Mouse (Mus musculus): ENCODE data around the gene Zfp953.
A peak's percentile ranks its signal among the peaks of the same experiment; 100 is the strongest.
"Not testable (repeated sequence)": the region's sequence is repeated elsewhere in the genome, so short reads cannot be mapped to it uniquely, and the experiment has no call there.

Zfp953 gene

GRCm38 (mm10) chr13:67360131-67360744, at the start of gene Zfp953, which contains the start of gene Gm28044:
Gene Zfp953 (minus strand): TSS chr13:67360605.
Gene Gm28044 (minus strand): TSS chr13:67360536.
- ATAC-seq (ENCODE audit: insufficient number of reproducible peaks, low FRiP score, low TSS enrichment): peak; percentile 90

- peak; percentile 96 for ATAC-seq (ENCODE audit: insufficient number of reproducible peaks, low FRiP score, low TSS enrichment)
Observed at GRCm38 (mm10) chr13:67399183-67399903, 38.9 kb upstream of the Zfp953 start, which contains the start of gene Zfp429. Gene Zfp429 (minus strand): TSS chr13:67399819.

GRCm38 (mm10) chr13:67376255-67376654, 15.8 kb upstream of the Zfp953 start:
- ATAC-seq (ENCODE audit: insufficient number of reproducible peaks, low FRiP score, low TSS enrichment): not testable (repeated sequence)

- peak; percentile 79 for ATAC-seq (ENCODE audit: insufficient number of reproducible peaks, low FRiP score, low TSS enrichment)
Observed at GRCm38 (mm10) chr13:67375050-67375911, 14.9 kb upstream of the Zfp953 start, which contains the start of the genes Gm28041 and Zfp456. Gene Gm28041 (minus strand): TSS chr13:67375733. Gene Zfp456 (minus strand): TSS chr13:67375810.

GRCm38 (mm10) chr13:67351854-67352253, 8.6 kb downstream of the Zfp953 start:
- no peak for ATAC-seq (ENCODE audit: insufficient number of reproducible peaks, low FRiP score, low TSS enrichment)

- no peak for ATAC-seq (ENCODE audit: insufficient number of reproducible peaks, low FRiP score, low TSS enrichment)
Observed at GRCm38 (mm10) chr13:67343422-67343821, 17.0 kb downstream of the Zfp953 start.

- 0 out of 2 replicates have a peak, but pooled peaks have one; percentile 11 for ATAC-seq (ENCODE audit: insufficient number of reproducible peaks, low FRiP score, low TSS enrichment)
Observed at GRCm38 (mm10) chr13:67332877-67333276, 27.5 kb downstream of the Zfp953 start.

GRCm38 (mm10) chr13:67332019-67332724, 28.2 kb downstream of the Zfp953 start, which contains the start of gene Zfp595:
Gene Zfp595 (minus strand): TSS chr13:67332570.
- ATAC-seq (ENCODE audit: insufficient number of reproducible peaks, low FRiP score, low TSS enrichment): peak; percentile 94

- 0 out of 2 replicates have a peak, but pooled peaks have one; percentile 11 for ATAC-seq (ENCODE audit: insufficient number of reproducible peaks, low FRiP score, low TSS enrichment)
Observed at GRCm38 (mm10) chr13:67306718-67307117, 53.7 kb downstream of the Zfp953 start.

GRCm38 (mm10) chr13:67305822-67306672, 54.4 kb downstream of the Zfp953 start, which contains the start of gene Zfp457:
Gene Zfp457 (minus strand): TSS chr13:67306485.
- peak; percentile 97 for ATAC-seq (ENCODE audit: insufficient number of reproducible peaks, low FRiP score, low TSS enrichment)
